Mouse (Mus musculus): ENCODE measurements at regions not wholly inside any gene's neighbourhood (a gene's known extent, or its start where the extent isn't known, plus 50 kb on each side); places are given as distances from the start of the nearest gene placed in this dataset.
"Not testable (repeated sequence)": the region's sequence is repeated elsewhere in the genome, so short reads cannot be mapped to it uniquely, and the experiment has no call there.

GRCm38 (mm10) chr10:108111398-108111797 lies 50.6 kb upstream of the Ppp1r12a start:
- WGBS = 84% methylated on average over 4 of the region's 4 CpGs
- no peak for ATAC-seq (ENCODE audit: low FRiP score, low TSS enrichment)
- Histone ChIP-seq H3K4me1 (ENCODE audit: control insufficient read depth, insufficient read depth, low read length) (no peaks in the 10 kb centered on the region), H3K27ac (ENCODE audit: low read depth, low read length) (no peak overlapping the region), H3K9me3 (ENCODE audit: control insufficient read depth, low read length) (no peaks in the 10 kb centered on the region), H3K9ac (ENCODE audit: low read depth, low read length) (no peak overlapping the region), H3K27me3 (ENCODE audit: control insufficient read depth, insufficient read depth, low read length) (no peaks in the 10 kb centered on the region), H3K4me2 (replicated peaks; ENCODE audit: low read depth, low read length) (no peak overlapping the region), H3K36me3 (ENCODE audit: control insufficient read depth, insufficient read depth, low read length) (no peaks in the 10 kb centered on the region), H3K4me3 (ENCODE audit: low read length) (no peak overlapping the region)

DNA sequence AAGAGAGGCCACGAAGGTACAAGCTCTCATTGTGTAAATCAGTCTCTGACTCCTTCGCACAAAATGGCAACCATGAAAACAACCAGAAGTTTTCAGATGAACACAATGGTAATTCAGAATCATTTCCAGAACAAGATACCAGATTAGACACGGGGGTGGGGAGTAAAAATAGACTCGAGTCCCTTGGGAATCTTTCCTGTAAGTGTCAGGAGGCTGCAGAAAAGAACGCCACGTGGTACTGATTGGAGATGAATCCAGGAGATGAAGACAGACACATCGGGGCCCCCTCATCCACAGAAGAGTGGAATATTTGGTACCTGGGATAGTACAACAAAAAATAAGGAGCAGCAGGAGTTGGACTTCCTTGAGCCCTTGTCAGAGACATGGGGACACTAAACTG lies 51.1 kb upstream of the Ppp1r12a start:
- H3K4me3 ChIP-seq (ENCODE audit: low read length) = no peak overlapping the region
- no peaks in the 10 kb centered on the region for H3K27me3 ChIP-seq (ENCODE audit: control insufficient read depth, insufficient read depth, low read length)
- H3K9me3 ChIP-seq (ENCODE audit: control insufficient read depth, low read length) = no peaks in the 10 kb centered on the region
- H3K4me1 ChIP-seq (ENCODE audit: control insufficient read depth, insufficient read depth, low read length) = no peaks in the 10 kb centered on the region
- no peak overlapping the region for H3K4me2 ChIP-seq (replicated peaks; ENCODE audit: low read depth, low read length)
- WGBS = 79% methylated on average over 7 of the region's 7 CpGs
- H3K36me3 ChIP-seq (ENCODE audit: control insufficient read depth, insufficient read depth, low read length) = no peaks in the 10 kb centered on the region
- H3K9ac ChIP-seq (ENCODE audit: low read depth, low read length) = no peak overlapping the region
- no peak overlapping the region for H3K27ac ChIP-seq (ENCODE audit: low read depth, low read length)
- no peak for ATAC-seq (ENCODE audit: low FRiP score, low TSS enrichment)

DNA sequence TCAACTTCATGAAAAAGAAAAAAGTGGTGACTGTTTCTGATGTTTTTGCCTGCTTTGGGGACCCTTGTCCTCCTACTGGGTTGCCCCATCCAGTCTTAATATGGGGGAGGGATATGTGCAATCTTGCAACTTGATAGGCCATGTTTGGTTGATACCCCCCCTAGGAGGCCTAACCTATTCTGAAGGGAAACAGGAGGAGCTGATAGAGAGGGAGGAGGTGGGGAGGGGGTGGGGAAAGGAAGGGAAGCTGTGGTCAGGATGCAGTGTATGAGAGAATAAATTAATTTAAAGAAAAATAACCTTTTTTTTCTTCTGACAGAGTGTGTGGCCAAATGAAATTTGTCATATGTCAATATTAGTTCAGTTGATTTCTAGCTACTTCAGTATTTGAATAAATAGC lies 51.8 kb upstream of the Ppp1r12a start:
- no peak for ATAC-seq (ENCODE audit: low FRiP score, low TSS enrichment)
- no peaks in the 10 kb centered on the region for H3K36me3 ChIP-seq (ENCODE audit: control insufficient read depth, insufficient read depth, low read length)
- no peaks in the 10 kb centered on the region for H3K9me3 ChIP-seq (ENCODE audit: control insufficient read depth, low read length)
- no peaks in the 10 kb centered on the region for H3K4me1 ChIP-seq (ENCODE audit: control insufficient read depth, insufficient read depth, low read length)
- H3K4me2 ChIP-seq (replicated peaks; ENCODE audit: low read depth, low read length) = no peak overlapping the region
- no peak overlapping the region for H3K9ac ChIP-seq (ENCODE audit: low read depth, low read length)
- no peaks in the 10 kb centered on the region for H3K27me3 ChIP-seq (ENCODE audit: control insufficient read depth, insufficient read depth, low read length)
- no peak overlapping the region for H3K27ac ChIP-seq (ENCODE audit: low read depth, low read length)
- no peak overlapping the region for H3K4me3 ChIP-seq (ENCODE audit: low read length)

- H3K4me2 ChIP-seq (replicated peaks; ENCODE audit: low read depth, low read length); H3K4me3 ChIP-seq (ENCODE audit: low read length); H3K27me3 ChIP-seq (ENCODE audit: control insufficient read depth, insufficient read depth, low read length); H3K4me1 ChIP-seq (ENCODE audit: control insufficient read depth, insufficient read depth, low read length); H3K9me3 ChIP-seq (ENCODE audit: control insufficient read depth, low read length); H3K36me3 ChIP-seq (ENCODE audit: control insufficient read depth, insufficient read depth, low read length); H3K9ac ChIP-seq (ENCODE audit: low read depth, low read length); H3K27ac ChIP-seq (ENCODE audit: low read depth, low read length); ATAC-seq (ENCODE audit: low FRiP score, low TSS enrichment): not testable (repeated sequence)
- WGBS = 88% methylated on average over 4 of the region's 4 CpGs
Observed at GRCm38 (mm10) chr10:108108500-108108899, 53.5 kb upstream of the Ppp1r12a start.

DNA sequence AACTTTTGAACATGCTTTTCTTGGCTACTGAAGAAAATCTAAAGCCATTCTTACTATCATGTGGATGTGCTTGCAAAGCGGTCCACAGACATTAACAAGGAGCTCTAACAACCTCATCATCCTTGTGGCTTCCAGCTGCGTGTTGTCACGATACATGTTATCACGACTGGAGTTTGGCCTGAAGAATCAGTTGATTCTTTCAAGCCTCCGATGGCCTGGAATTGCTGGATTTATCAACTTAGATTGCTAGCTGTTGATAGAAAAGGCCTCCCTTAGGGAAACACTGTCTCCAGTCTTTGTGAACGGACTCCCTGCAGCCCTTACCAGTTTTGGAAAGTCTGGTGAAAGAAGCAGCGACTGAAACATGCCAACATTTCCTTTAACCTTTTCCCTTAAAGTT lies 60.5 kb upstream of the Ppp1r12a start:
- Histone ChIP-seq H3K9ac (ENCODE audit: low read depth, low read length) (no peak overlapping the region), H3K4me1 (ENCODE audit: control insufficient read depth, insufficient read depth, low read length) (no peaks in the 10 kb centered on the region), H3K4me2 (replicated peaks; ENCODE audit: low read depth, low read length) (no peak overlapping the region), H3K9me3 (ENCODE audit: control insufficient read depth, low read length) (no peaks in the 10 kb centered on the region), H3K36me3 (ENCODE audit: control insufficient read depth, insufficient read depth, low read length) (no peaks in the 10 kb centered on the region), H3K4me3 (ENCODE audit: low read length) (no peak overlapping the region), H3K27ac (ENCODE audit: low read depth, low read length) (no peak overlapping the region), H3K27me3 (ENCODE audit: control insufficient read depth, insufficient read depth, low read length) (no peaks in the 10 kb centered on the region)
- WGBS = 70% methylated on average over 7 of the region's 7 CpGs
- no peak for ATAC-seq (ENCODE audit: low FRiP score, low TSS enrichment)

GRCm38 (mm10) chr10:108093043-108093442 lies 69.0 kb upstream of the Ppp1r12a start:
- H3K36me3 ChIP-seq (ENCODE audit: control insufficient read depth, insufficient read depth, low read length) = no peaks in the 10 kb centered on the region
- no peak overlapping the region for H3K9ac ChIP-seq (ENCODE audit: low read depth, low read length)
- no peaks in the 10 kb centered on the region for H3K27me3 ChIP-seq (ENCODE audit: control insufficient read depth, insufficient read depth, low read length)
- 70% methylated on average over 2 of the region's 2 CpGs for WGBS
- H3K9me3 ChIP-seq (ENCODE audit: control insufficient read depth, low read length) = no peaks in the 10 kb centered on the region
- H3K4me2 ChIP-seq (replicated peaks; ENCODE audit: low read depth, low read length) = no peak overlapping the region
- H3K4me1 ChIP-seq (ENCODE audit: control insufficient read depth, insufficient read depth, low read length) = no peaks in the 10 kb centered on the region
- no peak overlapping the region for H3K27ac ChIP-seq (ENCODE audit: low read depth, low read length)
- ATAC-seq (ENCODE audit: low FRiP score, low TSS enrichment) = no peak
- no peak overlapping the region for H3K4me3 ChIP-seq (ENCODE audit: low read length)

GRCm38 (mm10) chr10:108089375-108089981 lies 72.5 kb upstream of the Ppp1r12a start:
- H3K4me1 ChIP-seq (ENCODE audit: control insufficient read depth, insufficient read depth, low read length) = no peaks in the 10 kb centered on the region
- H3K9ac ChIP-seq (ENCODE audit: low read depth, low read length) = no peak overlapping the region
- H3K4me2 ChIP-seq (replicated peaks; ENCODE audit: low read depth, low read length) = no peak overlapping the region
- peak; percentile 75; the same call in 1 of the 2 replicates for ATAC-seq (ENCODE audit: low FRiP score, low TSS enrichment)
- no peak overlapping the region for H3K4me3 ChIP-seq (ENCODE audit: low read length)
- H3K36me3 ChIP-seq (ENCODE audit: control insufficient read depth, insufficient read depth, low read length) = no peaks in the 10 kb centered on the region
- no peaks in the 10 kb centered on the region for H3K9me3 ChIP-seq (ENCODE audit: control insufficient read depth, low read length)
- no peaks in the 10 kb centered on the region for H3K27me3 ChIP-seq (ENCODE audit: control insufficient read depth, insufficient read depth, low read length)
- WGBS = 58% methylated on average over 8 of the region's 8 CpGs
- H3K27ac ChIP-seq (ENCODE audit: low read depth, low read length) = no peak overlapping the region

GRCm38 (mm10) chr10:108088883-108089282 lies 73.1 kb upstream of the Ppp1r12a start:
- Histone ChIP-seq H3K36me3 (ENCODE audit: control insufficient read depth, insufficient read depth, low read length) (no peaks in the 10 kb centered on the region), H3K27ac (ENCODE audit: low read depth, low read length) (no peak overlapping the region), H3K4me3 (ENCODE audit: low read length) (no peak overlapping the region), H3K4me2 (replicated peaks; ENCODE audit: low read depth, low read length) (no peak overlapping the region), H3K4me1 (ENCODE audit: control insufficient read depth, insufficient read depth, low read length) (no peaks in the 10 kb centered on the region), H3K9ac (ENCODE audit: low read depth, low read length) (no peak overlapping the region), H3K9me3 (ENCODE audit: control insufficient read depth, low read length) (no peaks in the 10 kb centered on the region), H3K27me3 (ENCODE audit: control insufficient read depth, insufficient read depth, low read length) (no peaks in the 10 kb centered on the region)
- WGBS = 77% methylated on average over 8 of the region's 8 CpGs
- ATAC-seq (ENCODE audit: low FRiP score, low TSS enrichment) = no peak

DNA sequence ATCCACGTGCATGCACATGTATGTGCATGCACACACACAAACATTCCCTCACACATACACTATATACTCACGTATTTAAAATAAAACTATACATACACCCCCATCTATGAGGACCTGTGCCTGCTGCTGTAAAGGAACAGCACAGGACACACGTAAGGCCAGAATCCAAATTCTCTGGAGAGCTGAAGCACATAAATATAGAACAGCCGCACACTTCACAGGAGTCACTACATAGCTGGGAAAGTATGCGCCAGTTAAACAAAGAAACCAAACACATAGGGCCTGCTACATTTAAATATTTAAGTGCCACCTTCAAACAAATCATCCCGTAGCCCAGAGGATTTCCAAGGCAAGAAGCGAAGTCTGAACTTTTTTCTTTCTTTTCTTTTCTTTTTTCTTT lies 73.8 kb upstream of the Ppp1r12a start:
- Histone ChIP-seq H3K4me2 (replicated peaks; ENCODE audit: low read depth, low read length) (no peak overlapping the region), H3K27me3 (ENCODE audit: control insufficient read depth, insufficient read depth, low read length) (no peaks in the 10 kb centered on the region), H3K4me3 (ENCODE audit: low read length) (no peak overlapping the region), H3K27ac (ENCODE audit: low read depth, low read length) (no peak overlapping the region), H3K36me3 (ENCODE audit: control insufficient read depth, insufficient read depth, low read length) (no peaks in the 10 kb centered on the region), H3K9me3 (ENCODE audit: control insufficient read depth, low read length) (no peaks in the 10 kb centered on the region), H3K9ac (ENCODE audit: low read depth, low read length) (no peak overlapping the region), H3K4me1 (ENCODE audit: control insufficient read depth, insufficient read depth, low read length) (no peaks in the 10 kb centered on the region)
- no peak for ATAC-seq (ENCODE audit: low FRiP score, low TSS enrichment)
- WGBS = 76% methylated on average over 7 of the region's 7 CpGs

Data from kidney, embryonic 14.5 days (tissue).